Mouse (Mus musculus) embryonic fibroblast, embryonic 13.5 days (primary cell): ENCODE data around the gene Alpk3.

ENCODE experiments used
- CTCF ChIP-seq: IDR thresholded peaks from 2 replicates; pipeline ENCODE4 v1.5.1; 2011; ENCODE audit warnings: mild to moderate bottlenecking, control low read depth, low read length, moderate library complexity, borderline replicate concordance; ENCODE audit not compliant: insufficient read depth
- POLR2A ChIP-seq: IDR thresholded peaks from 2 replicates; pipeline ENCODE4 v1.6.1; 2011; ENCODE audit warnings: low read depth, mild to moderate bottlenecking, control low read depth, low read length, moderate library complexity

DNA sequence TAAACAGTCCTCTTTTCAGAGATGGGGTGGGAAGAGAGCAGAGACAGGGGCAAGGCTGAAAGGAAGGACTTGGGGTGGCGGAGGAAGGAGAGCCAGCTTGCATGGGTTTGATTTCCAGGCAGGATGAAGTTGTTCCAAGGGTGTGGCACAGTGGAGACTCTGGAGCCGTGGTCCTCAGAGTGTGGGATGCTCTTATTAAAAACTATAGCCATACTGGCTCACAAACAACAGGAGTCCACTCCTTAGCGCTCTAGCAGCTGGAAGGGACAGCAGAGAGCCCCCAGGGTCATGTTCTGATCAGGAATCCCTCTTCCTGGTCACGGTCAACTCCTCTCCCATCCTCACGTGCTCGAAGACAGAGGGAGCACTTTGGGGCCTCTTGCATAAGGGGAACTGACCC is 76.0 kb downstream of the Alpk3 start:
- TF ChIP-seq CTCF: no peak
- TF ChIP-seq POLR2A: no peak
